Mouse (Mus musculus): ENCODE data around the gene Sh2d2a. TPM values are rescaled to one million over a fixed set of nuclear protein-coding genes. Genes with fewer than 3 reads are reported as not detected.
A peak's percentile ranks its signal among the peaks of the same experiment; 100 is the strongest.
"Not testable (repeated sequence)": the region's sequence is repeated elsewhere in the genome, so short reads cannot be mapped to it uniquely, and the experiment has no call there.

Sh2d2a gene
- polyA plus RNA-seq, 1 experiment from 2014 or later: 0.47 TPM

GRCm38 (mm10) chr3:87887400-87887799 is 40.8 kb downstream of the Sh2d2a start:
- ATAC-seq; H3K9me3 ChIP-seq (ENCODE audit: control insufficient read depth); H3K4me2 ChIP-seq (replicated peaks; ENCODE audit: low read depth); H3K4me1 ChIP-seq (replicated peaks; ENCODE audit: control insufficient read depth, insufficient read depth, low read length); H3K27ac ChIP-seq (ENCODE audit: low read depth, low read length); H3K36me3 ChIP-seq (ENCODE audit: control insufficient read depth, insufficient read depth); H3K4me3 ChIP-seq (ENCODE audit: low read depth, low read length); H3K27me3 ChIP-seq (replicated peaks; ENCODE audit: control insufficient read depth, insufficient read depth, low read length); H3K9ac ChIP-seq (ENCODE audit: low read depth, low read length): not testable (repeated sequence)
- peak; percentile 41 for TF ChIP-seq CTCF (IDR thresholded peaks at IDR 0.05; ENCODE audit: low read depth)
- whole genome bisulfite sequencing: 89% methylated on average over 4 of the region's 4 CpGs

DNA sequence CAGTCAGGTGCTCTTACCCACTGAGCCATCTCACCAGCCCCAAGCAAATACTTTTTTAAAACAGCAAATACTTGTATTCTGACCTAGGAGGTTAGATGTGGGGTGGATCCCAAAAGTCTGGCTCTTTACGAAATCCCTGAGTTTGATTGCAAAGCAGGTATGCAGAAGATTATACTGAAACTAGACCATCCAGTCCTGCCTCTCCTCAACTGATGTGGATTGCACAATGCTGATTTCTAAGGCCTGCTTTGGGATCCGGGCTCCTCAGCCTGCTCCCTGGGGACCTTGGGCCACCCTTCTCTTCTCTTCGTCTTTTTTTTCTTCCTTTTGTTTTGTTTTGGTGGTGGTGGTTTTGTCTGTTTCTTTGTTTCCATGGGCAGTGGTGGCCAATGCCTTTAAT is 44.9 kb downstream of the Sh2d2a start:
- H3K4me2 ChIP-seq (replicated peaks; ENCODE audit: low read depth): no peak overlapping the region

DNA sequence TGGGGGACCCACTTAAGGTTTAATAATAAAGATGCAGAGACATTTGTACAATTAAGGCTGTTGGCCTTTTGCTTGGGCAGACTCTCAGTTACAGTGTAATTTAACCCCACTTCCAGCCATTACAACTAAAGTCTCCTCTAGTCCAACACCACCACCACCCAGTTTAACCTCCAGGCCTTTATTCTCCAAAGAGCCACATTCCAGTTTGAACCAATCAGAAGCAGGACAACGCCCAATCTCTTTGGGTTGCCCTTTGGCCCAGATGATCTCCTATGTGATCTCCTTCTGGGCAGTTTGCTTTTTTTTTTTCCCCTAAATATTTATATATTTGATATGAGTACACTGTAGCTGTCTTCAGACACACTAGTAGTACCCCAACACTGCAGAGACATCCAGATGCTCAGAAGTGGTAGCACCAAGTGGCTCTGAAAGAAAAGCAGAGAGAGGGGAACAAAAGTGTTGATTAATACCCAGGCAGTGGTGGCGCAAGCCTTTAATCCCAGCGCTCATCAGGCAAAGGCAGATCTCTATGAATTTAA is 46.9 kb downstream of the Sh2d2a start:
- no peak for TF ChIP-seq CTCF (IDR thresholded peaks at IDR 0.05; ENCODE audit: low read depth)
- no peak for ATAC-seq
- H3K4me3 ChIP-seq (ENCODE audit: low read depth, low read length): no peak overlapping the region
- no peaks in the 10 kb centered on the region for H3K36me3 ChIP-seq (ENCODE audit: control insufficient read depth, insufficient read depth)
- no peak overlapping the region for H3K4me2 ChIP-seq (replicated peaks; ENCODE audit: low read depth)
- no peaks in the 10 kb centered on the region for H3K4me1 ChIP-seq (replicated peaks; ENCODE audit: control insufficient read depth, insufficient read depth, low read length)
- no peak overlapping the region for H3K27ac ChIP-seq (ENCODE audit: low read depth, low read length)
- no peaks in the 10 kb centered on the region for H3K9me3 ChIP-seq (ENCODE audit: control insufficient read depth)
- no peaks in the 10 kb centered on the region for H3K27me3 ChIP-seq (replicated peaks; ENCODE audit: control insufficient read depth, insufficient read depth, low read length)
- H3K9ac ChIP-seq (ENCODE audit: low read depth, low read length): no peak overlapping the region
- WGBS: 74% methylated on average over 3 of the region's 3 CpGs

More for the DNA sequence above, 44.9 kb downstream of the Sh2d2a start:
- no peak overlapping the region for H3K9ac ChIP-seq (ENCODE audit: low read depth, low read length)
- no peaks in the 10 kb centered on the region for H3K27me3 ChIP-seq (replicated peaks; ENCODE audit: control insufficient read depth, insufficient read depth, low read length)
- no peaks in the 10 kb centered on the region for H3K9me3 ChIP-seq (ENCODE audit: control insufficient read depth)
- H3K36me3 ChIP-seq (ENCODE audit: control insufficient read depth, insufficient read depth): no peaks in the 10 kb centered on the region
- no peak for ATAC-seq
- 62% methylated on average over 3 of the region's 3 CpGs for WGBS
- TF ChIP-seq CTCF (IDR thresholded peaks at IDR 0.05; ENCODE audit: low read depth): no peak
- H3K4me3 ChIP-seq (ENCODE audit: low read depth, low read length): no peak overlapping the region
- no peaks in the 10 kb centered on the region for H3K4me1 ChIP-seq (replicated peaks; ENCODE audit: control insufficient read depth, insufficient read depth, low read length)
- no peak overlapping the region for H3K27ac ChIP-seq (ENCODE audit: low read depth, low read length)

GRCm38 (mm10) chr3:87899266-87899665 is 52.7 kb downstream of the Sh2d2a start:
- no peak for TF ChIP-seq CTCF (IDR thresholded peaks at IDR 0.05; ENCODE audit: low read depth)
- no peaks in the 10 kb centered on the region for H3K9me3 ChIP-seq (ENCODE audit: control insufficient read depth)
- H3K27ac ChIP-seq (ENCODE audit: low read depth, low read length): no peak overlapping the region
- no peak overlapping the region for H3K9ac ChIP-seq (ENCODE audit: low read depth, low read length)
- no peak overlapping the region for H3K4me3 ChIP-seq (ENCODE audit: low read depth, low read length)
- H3K36me3 ChIP-seq (ENCODE audit: control insufficient read depth, insufficient read depth): no peaks in the 10 kb centered on the region
- H3K27me3 ChIP-seq (replicated peaks; ENCODE audit: control insufficient read depth, insufficient read depth, low read length): no peaks in the 10 kb centered on the region
- no peak for ATAC-seq
- no peak overlapping the region for H3K4me2 ChIP-seq (replicated peaks; ENCODE audit: low read depth)
- 61% methylated on average over 3 of the region's 3 CpGs for WGBS
- H3K4me1 ChIP-seq (replicated peaks; ENCODE audit: control insufficient read depth, insufficient read depth, low read length): no peaks in the 10 kb centered on the region

GRCm38 (mm10) chr3:87899776-87900175 is 53.2 kb downstream of the Sh2d2a start:
- 83% methylated on average over 3 of the region's 3 CpGs for WGBS
- H3K36me3 ChIP-seq (ENCODE audit: control insufficient read depth, insufficient read depth): no peaks in the 10 kb centered on the region
- no peak for ATAC-seq
- H3K9me3 ChIP-seq (ENCODE audit: control insufficient read depth): no peaks in the 10 kb centered on the region
- H3K4me3 ChIP-seq (ENCODE audit: low read depth, low read length): no peak overlapping the region
- TF ChIP-seq CTCF (IDR thresholded peaks at IDR 0.05; ENCODE audit: low read depth): no peak
- no peak overlapping the region for H3K4me2 ChIP-seq (replicated peaks; ENCODE audit: low read depth)
- H3K9ac ChIP-seq (ENCODE audit: low read depth, low read length): no peak overlapping the region
- no peak overlapping the region for H3K27ac ChIP-seq (ENCODE audit: low read depth, low read length)
- no peaks in the 10 kb centered on the region for H3K4me1 ChIP-seq (replicated peaks; ENCODE audit: control insufficient read depth, insufficient read depth, low read length)
- no peaks in the 10 kb centered on the region for H3K27me3 ChIP-seq (replicated peaks; ENCODE audit: control insufficient read depth, insufficient read depth, low read length)

DNA sequence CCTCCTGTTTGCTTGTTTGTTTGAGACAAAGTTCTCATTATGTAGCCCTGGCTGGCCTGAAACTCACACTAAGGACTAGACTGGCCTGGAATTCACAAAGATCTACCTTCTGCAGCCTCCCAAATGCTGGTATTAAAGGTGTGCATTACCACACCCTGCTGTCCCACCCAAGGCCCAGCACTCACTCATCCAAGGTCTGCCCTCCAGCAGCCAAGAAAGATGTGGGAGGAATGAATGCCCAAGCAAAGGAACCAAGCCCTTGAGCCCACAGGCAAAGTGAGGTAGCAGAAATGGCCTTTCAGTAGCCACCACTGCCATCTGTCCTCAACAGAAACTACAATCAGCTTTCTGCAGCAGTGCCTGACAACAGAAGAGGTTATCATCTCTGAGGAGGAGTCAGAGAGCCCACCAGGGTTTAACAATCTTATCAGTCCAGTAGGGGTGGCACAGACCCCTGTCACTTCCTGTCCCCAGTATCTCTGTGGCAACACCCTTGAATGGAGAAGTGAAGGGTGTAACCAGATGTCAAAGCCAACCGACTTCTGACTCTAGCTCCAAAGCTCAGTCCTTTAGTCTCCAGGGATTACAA is 54.6 kb downstream of the Sh2d2a start:
- Histone ChIP-seq H3K4me3 (ENCODE audit: low read depth, low read length) (no peak overlapping the region), H3K27ac (ENCODE audit: low read depth, low read length) (no peak overlapping the region), H3K4me1 (replicated peaks; ENCODE audit: control insufficient read depth, insufficient read depth, low read length) (no peaks in the 10 kb centered on the region), H3K4me2 (replicated peaks; ENCODE audit: low read depth) (no peak overlapping the region), H3K9me3 (ENCODE audit: control insufficient read depth) (no peaks in the 10 kb centered on the region), H3K36me3 (ENCODE audit: control insufficient read depth, insufficient read depth) (no peaks in the 10 kb centered on the region), H3K27me3 (replicated peaks; ENCODE audit: control insufficient read depth, insufficient read depth, low read length) (no peaks in the 10 kb centered on the region), H3K9ac (ENCODE audit: low read depth, low read length) (no peak overlapping the region)
- no peak for ATAC-seq
- 41% methylated on average over 1 of the region's 1 CpGs for WGBS
- no peak for TF ChIP-seq CTCF (IDR thresholded peaks at IDR 0.05; ENCODE audit: low read depth)

- not testable (repeated sequence) for H3K9ac ChIP-seq (ENCODE audit: low read depth, low read length); H3K4me3 ChIP-seq (ENCODE audit: low read depth, low read length); H3K27me3 ChIP-seq (replicated peaks; ENCODE audit: control insufficient read depth, insufficient read depth, low read length); ATAC-seq; H3K36me3 ChIP-seq (ENCODE audit: control insufficient read depth, insufficient read depth); H3K9me3 ChIP-seq (ENCODE audit: control insufficient read depth); H3K4me1 ChIP-seq (replicated peaks; ENCODE audit: control insufficient read depth, insufficient read depth, low read length); H3K4me2 ChIP-seq (replicated peaks; ENCODE audit: low read depth); H3K27ac ChIP-seq (ENCODE audit: low read depth, low read length)
- WGBS: 89% methylated on average over 5 of the region's 6 CpGs
These were observed 55.4 kb downstream of the Sh2d2a start for GRCm38 (mm10) chr3:87901959-87902358.

All from intestine, postnatal 0 days (tissue).